Mouse (Mus musculus) liver, embryonic 14.5 days (tissue): ENCODE measurements around the gene Synm. TPM values are rescaled to one million over a fixed set of nuclear protein-coding genes. Genes with fewer than 3 reads are reported as not detected.

ENCODE experiments used
- ATAC-seq: fragments of 200-750 bp; cut with Nextera tagmentation; 2 replicates; pipeline ENCODE4 v1.8.0; 2017; ENCODE audit warnings: moderate number of reproducible peaks, mild to moderate bottlenecking, moderate library complexity; ENCODE audit not compliant: insufficient read depth
- DNase-seq, 3 experiments: peaks; one replicate each; pipeline ENCODE4 v3.0.0-alpha.2; 2012 to 2013; ENCODE audit warnings: low read depth in 3 of 3, low spot score in 3 of 3
- H3K27ac ChIP-seq: fragments of 300-500 bp; sonication (generic); 2 replicates; pipeline ENCODE4 v1.5.1; 2014; ENCODE audit warnings: moderate library complexity, mild to moderate bottlenecking, control low read depth, inconsistent platforms
- H3K27me3 ChIP-seq: fragments of 300-500 bp; sonication (generic); 2 replicates; pipeline ENCODE4 v1.6.1; 2014; ENCODE audit warnings: mild to moderate bottlenecking, low read length, moderate library complexity; ENCODE audit not compliant: control insufficient read depth, insufficient read depth
- H3K36me3 ChIP-seq: fragments of 300-500 bp; sonication (generic); replicated peaks from 2 replicates; pipeline ENCODE4 v1.6.1; 2014; ENCODE audit warnings: low read depth; ENCODE audit not compliant: control insufficient read depth, insufficient read depth
- H3K4me1 ChIP-seq, 2 experiments: fragments of 200-500 bp in 1 of 2; fragments of 300-500 bp in 1 of 2; sonication (generic) in 1 of 2; replicated peaks; 2 replicates each; pipeline ENCODE4 v1.6.1; 2012 to 2014; ENCODE audit warnings: antibody characterized with exemption in 1 of 2, inconsistent platforms in 1 of 2, low read length in 1 of 2; ENCODE audit not compliant: control insufficient read depth in 2 of 2, insufficient read depth in 2 of 2
- H3K4me2 ChIP-seq: fragments of 300-500 bp; sonication (generic); 2 replicates; pipeline ENCODE4 v1.6.1; 2014; ENCODE audit warnings: low read depth, mild to moderate bottlenecking, control low read depth, moderate library complexity
- H3K4me3 ChIP-seq, 2 experiments: fragments of 200-500 bp in 1 of 2; fragments of 300-500 bp in 1 of 2; sonication (generic) in 1 of 2; 2 replicates each; pipeline ENCODE4 v1.5.1; 2012 to 2014; ENCODE audit warnings: low read depth in 2 of 2, low read length in 2 of 2, mild to moderate bottlenecking in 2 of 2, control low read depth in 1 of 2, inconsistent platforms in 1 of 2, moderate library complexity in 1 of 2; ENCODE audit not compliant: insufficient read depth in 1 of 2
- H3K9ac ChIP-seq: fragments of 300-500 bp; sonication (generic); replicated peaks from 2 replicates; pipeline ENCODE4 v1.6.1; 2014; ENCODE audit warnings: mild to moderate bottlenecking, control low read depth, moderate library complexity
- H3K9me3 ChIP-seq: fragments of 300-500 bp; sonication (generic); 2 replicates; pipeline ENCODE4 v1.6.1; 2016; ENCODE audit warnings: low read length, mixed read lengths; ENCODE audit not compliant: control insufficient read depth
- CTCF ChIP-seq: IDR thresholded peaks from 2 replicates; pipeline ENCODE4 v1.5.1; 2016; ENCODE audit warnings: antibody characterized with exemption, low read depth, control low read depth
- EP300 ChIP-seq: IDR thresholded peaks from 2 replicates; pipeline ENCODE4 v1.6.1; 2016; ENCODE audit warnings: antibody characterized with exemption, low read depth
- WGBS: fragments of 180-500 bp; shearing (Covaris S2); extraction: QIAGEN DNeasy Blood & Tissue Kit; methylation state at CpG from one replicate; pipeline ENCODE4 v1.1.7; 2014; ENCODE audit not compliant: insufficient replicate concordance; 5-methylcytosine and 5-hydroxymethylcytosine counted together
- microRNA-seq: library from miRNA; unstranded; fragments of <30 nt; microRNA quantifications from one replicate; pipeline ENCODE4, GENCODE M21; 2016
- polyA plus RNA-seq, 2 experiments: library from polyadenylated mRNA; depleted of rRNA in 1 of 2; stranded (reverse) in 1 of 2; unstranded in 1 of 2; fragments of >200 nt; fragmentation: Nextera tagmentation in 1 of 2; extraction: Ambion mirVana in 1 of 2; gene quantifications; 2 replicates each; pipeline versions ENCODE4 v1.2.1 to v1.2.3; 2012 to 2014

The Synm gene
- polyA plus RNA-seq, 2 experiments: 0.03 to 0.05 TPM

DNA sequence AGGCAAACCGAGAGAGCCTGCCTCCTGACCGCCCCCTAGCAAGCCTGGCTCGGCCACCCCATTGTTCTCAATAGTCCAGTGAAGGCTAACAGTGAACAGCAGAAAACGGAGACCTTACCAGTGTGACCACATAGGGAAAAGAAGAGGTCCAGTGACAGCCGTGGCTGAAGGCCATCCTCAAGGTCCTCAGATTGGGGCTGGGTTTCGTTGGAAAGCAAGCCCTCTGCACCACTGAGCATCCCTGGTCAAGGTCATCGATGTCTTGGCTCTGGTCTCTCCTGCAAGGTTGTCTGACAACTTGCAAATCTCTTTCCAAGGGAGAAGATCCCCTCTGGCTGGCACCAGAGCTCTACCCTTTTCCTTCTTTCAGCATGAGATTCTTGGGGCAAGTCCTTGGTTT is 69.7 kb downstream of the Synm start:
- Histone ChIP-seq H3K27me3 (no peaks in the 10 kb centered on the region), H3K9me3 (no peaks in the 10 kb centered on the region), H3K4me1 (no peaks in the 10 kb centered on the region), H3K36me3 (no peaks in the 10 kb centered on the region), H3K27ac (no peak overlapping the region), H3K4me2 (no peak overlapping the region), H3K9ac (no peak overlapping the region), H3K4me3 (no peak overlapping the region)
- ATAC-seq (no peak), DNase-seq (no peak)
- WGBS: 56% methylated on average over 7 of the region's 7 CpGs
- no peak for TF ChIP-seq CTCF
- TF ChIP-seq EP300: no peak

DNA sequence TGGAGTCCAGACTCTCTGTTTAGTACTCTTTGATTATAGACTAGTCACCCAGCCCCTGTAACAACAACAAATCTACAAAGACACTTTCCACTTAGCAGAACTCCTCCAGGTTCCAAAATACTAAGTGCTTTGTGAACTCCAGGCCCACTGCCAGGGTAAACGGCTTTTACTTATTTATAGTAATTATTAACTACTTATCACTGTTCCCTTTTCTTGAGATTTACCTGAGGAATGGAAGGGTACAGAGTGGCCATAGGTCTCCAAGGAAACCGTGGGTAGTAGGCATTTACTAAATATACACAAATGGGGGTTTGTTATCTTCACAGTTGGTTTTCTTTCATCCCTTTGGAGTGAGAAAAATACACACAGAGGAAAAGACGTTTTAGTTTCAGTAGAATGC is 71.3 kb downstream of the Synm start:
- no peak overlapping the region for H3K4me2 ChIP-seq
- H3K4me3 ChIP-seq: no peak overlapping the region
- no peak overlapping the region for H3K27ac ChIP-seq
- no peak for TF ChIP-seq CTCF
- TF ChIP-seq EP300: no peak
- no peaks in the 10 kb centered on the region for H3K4me1 ChIP-seq
- H3K36me3 ChIP-seq: no peaks in the 10 kb centered on the region
- no peak for ATAC-seq
- H3K9me3 ChIP-seq: no peaks in the 10 kb centered on the region
- 39% methylated on average over 3 of the region's 3 CpGs for WGBS
- no peak overlapping the region for H3K9ac ChIP-seq
- H3K27me3 ChIP-seq: no peaks in the 10 kb centered on the region
- no peak for DNase-seq

DNA sequence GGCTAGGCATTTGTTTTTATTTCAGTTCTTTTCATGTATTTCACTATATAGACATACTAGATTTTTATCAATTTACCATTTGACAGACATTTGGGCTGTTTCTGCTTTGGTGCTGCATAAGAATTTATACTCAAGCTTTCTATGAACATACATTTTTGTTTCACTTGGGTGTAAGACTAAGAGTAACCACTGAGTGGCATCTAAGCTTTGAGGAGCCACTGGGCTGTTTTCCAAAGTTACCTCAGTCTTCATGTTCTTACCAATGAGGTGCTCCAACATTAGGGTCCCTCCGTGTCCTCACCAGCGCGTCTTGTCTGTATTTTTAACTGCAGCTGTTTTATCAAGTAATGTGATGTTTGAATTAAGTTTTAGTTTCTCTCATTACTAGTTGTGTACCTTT is 73.0 kb downstream of the Synm start:
- no peak for ATAC-seq
- no peaks in the 10 kb centered on the region for H3K4me1 ChIP-seq
- H3K27me3 ChIP-seq: no peaks in the 10 kb centered on the region
- H3K9me3 ChIP-seq: no peaks in the 10 kb centered on the region
- no peak overlapping the region for H3K4me2 ChIP-seq
- no peaks in the 10 kb centered on the region for H3K36me3 ChIP-seq
- TF ChIP-seq EP300: no peak
- TF ChIP-seq CTCF: no peak
- H3K9ac ChIP-seq: no peak overlapping the region
- H3K4me3 ChIP-seq: no peak overlapping the region
- H3K27ac ChIP-seq: no peak overlapping the region
- no peak for DNase-seq
- 75% methylated on average over 3 of the region's 3 CpGs for WGBS

DNA sequence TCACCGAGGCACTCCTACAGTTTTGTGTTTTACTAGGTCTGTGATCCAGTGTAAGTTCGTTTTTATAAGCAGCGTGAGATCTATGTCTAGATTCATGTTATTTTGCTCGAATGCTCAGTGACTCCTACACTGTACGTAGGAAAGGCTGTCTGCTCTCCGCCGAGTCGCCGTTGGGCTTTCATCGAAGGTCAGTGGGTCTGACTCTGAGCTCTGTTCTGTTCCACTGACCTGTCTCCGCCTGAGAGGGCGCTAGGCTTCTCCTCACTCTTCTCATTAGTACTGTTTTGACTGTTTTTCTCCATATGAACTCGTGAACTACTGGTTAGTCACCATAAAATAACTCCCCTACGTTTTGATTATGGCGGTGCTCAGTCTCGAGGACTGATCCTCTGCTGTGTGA is 76.5 kb downstream of the Synm start:
- Histone ChIP-seq H3K4me3 (no peak overlapping the region), H3K9ac (no peak overlapping the region), H3K27ac (no peak overlapping the region), H3K9me3 (no peaks in the 10 kb centered on the region), H3K4me2 (no peak overlapping the region), H3K27me3 (no peaks in the 10 kb centered on the region), H3K36me3 (no peaks in the 10 kb centered on the region), H3K4me1 (no peaks in the 10 kb centered on the region)
- 71% methylated on average over 16 of the region's 16 CpGs for WGBS
- DNase-seq (no peak), ATAC-seq (no peak)
- TF ChIP-seq EP300: no peak
- no peak for TF ChIP-seq CTCF

DNA sequence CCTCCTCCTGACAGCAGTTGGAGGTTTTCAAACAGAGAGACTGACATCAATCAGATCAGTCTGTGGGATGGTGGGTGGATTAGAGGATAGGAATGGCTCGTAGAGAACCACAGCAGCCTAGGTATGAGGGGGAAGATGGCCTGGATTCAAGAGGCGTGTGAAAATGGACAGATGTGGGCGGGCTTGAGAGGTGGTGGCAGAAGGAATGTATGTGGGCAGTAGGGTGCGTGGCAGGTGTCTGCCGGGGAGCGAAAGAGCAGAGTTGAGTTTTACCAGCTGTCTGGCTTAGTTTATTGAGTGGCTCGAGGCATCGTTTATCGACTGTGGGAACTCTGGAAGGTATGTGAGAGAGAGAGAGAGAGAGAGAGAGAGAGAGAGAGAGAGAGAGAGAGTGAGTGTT is 78.5 kb downstream of the Synm start:
- TF ChIP-seq EP300: no peak
- no peak for TF ChIP-seq CTCF
- no peak overlapping the region for H3K9ac ChIP-seq
- WGBS: 76% methylated on average over 9 of the region's 9 CpGs
- DNase-seq (no peak), ATAC-seq (no peak)
- no peaks in the 10 kb centered on the region for H3K36me3 ChIP-seq
- no peak overlapping the region for H3K4me2 ChIP-seq
- H3K4me1 ChIP-seq: no peaks in the 10 kb centered on the region
- H3K4me3 ChIP-seq: no peak overlapping the region
- no peak overlapping the region for H3K27ac ChIP-seq
- no peaks in the 10 kb centered on the region for H3K9me3 ChIP-seq
- H3K27me3 ChIP-seq: no peaks in the 10 kb centered on the region

Small RNA genes lying within 50 kb of the gene (microRNA-seq; reads per million reads assigned to microRNA genes)
- gene Gm23844: not detected

Other genes starting within 250 kb of the Synm start
- gene Lrrc28, start 114.5 kb downstream of the Synm start, polyA plus RNA-seq (2012; rRNA removed): 4.6 and 5.0 TPM in 2 replicates
- 10.1 and 11.3 TPM in 2 replicates for gene Lrrc28, start 114.5 kb downstream of the Synm start, polyA plus RNA-seq (2014; fragmentation: Nextera tagmentation; extraction: Ambion mirVana)
- 2.5 and 3.0 TPM in 2 replicates for gene Ttc23, start 112.3 kb downstream of the Synm start, polyA plus RNA-seq (2012; rRNA removed)
- gene Ttc23, start 112.3 kb downstream of the Synm start, polyA plus RNA-seq (2014; fragmentation: Nextera tagmentation; extraction: Ambion mirVana): 3.7 and 4.0 TPM in 2 replicates
- 2.1 and 2.5 TPM in 2 replicates for gene Igf1r, start 193.1 kb upstream of the Synm start, polyA plus RNA-seq (2012; rRNA removed)
- gene Igf1r, start 193.1 kb upstream of the Synm start, polyA plus RNA-seq (2014; fragmentation: Nextera tagmentation; extraction: Ambion mirVana): 2.3 and 2.7 TPM in 2 replicates